Mouse (Mus musculus): ENCODE data around the gene Srebf2.

DNA sequence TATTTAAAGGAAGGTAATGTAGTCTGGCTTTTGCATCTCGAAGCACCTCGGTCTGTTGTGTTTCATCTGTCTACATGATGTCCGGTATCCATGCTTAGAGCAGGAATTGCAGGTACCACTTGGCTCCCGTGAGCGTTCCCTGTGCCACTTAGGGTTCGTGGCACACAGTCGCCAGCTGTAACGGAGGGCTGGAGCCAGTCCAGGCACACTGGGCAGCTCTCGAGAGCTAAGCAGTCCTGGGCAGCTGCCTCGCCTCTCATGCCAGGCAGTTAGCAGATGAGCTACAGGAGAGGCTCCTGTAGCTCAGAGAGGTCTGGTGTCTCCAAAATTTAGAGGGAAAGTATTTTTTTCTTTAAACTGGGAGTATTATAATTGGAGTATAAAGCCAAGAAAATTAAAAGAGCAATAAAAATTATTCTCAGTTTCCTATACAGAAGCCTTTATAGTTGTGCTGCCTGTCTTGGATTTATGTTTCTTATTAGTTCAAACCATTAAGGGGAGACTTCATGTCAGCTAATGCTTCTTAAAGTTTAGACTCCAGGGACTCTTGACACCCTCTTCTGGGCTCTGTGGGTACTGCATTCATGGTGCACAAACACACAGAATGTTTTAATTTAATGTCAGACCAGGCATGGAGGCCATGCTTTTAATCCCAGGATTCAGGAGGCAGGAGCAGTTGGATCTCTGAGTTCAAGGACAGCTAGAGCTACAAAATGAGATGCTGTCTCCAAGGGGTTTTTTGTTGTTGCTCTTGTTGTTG lies 41.7 kb downstream of the Srebf2 start:
- TF ChIP-seq CTCF (conservative IDR thresholded peaks at IDR 0.05; ENCODE audit: low read length) (peak; percentile 96), NANOG (IDR thresholded peaks at IDR 0.05; ENCODE audit: borderline replicate concordance, low read length) (no peak)
